Mouse (Mus musculus) midbrain, postnatal 0 days (tissue): Measurements from ENCODE around the gene Slc35d3. TPM values are rescaled to one million over a fixed set of nuclear protein-coding genes. Genes with fewer than 3 reads are reported as not detected.

ENCODE experiments used
- ATAC-seq: fragments of 200-750 bp; cut with Nextera tagmentation; 2 replicates; pipeline ENCODE4 v1.8.0; 2017; ENCODE audit warnings: moderate number of reproducible peaks, mild to moderate bottlenecking, moderate TSS enrichment, moderate library complexity; ENCODE audit not compliant: low FRiP score
- DNase-seq: peaks from one replicate; pipeline ENCODE4 v3.0.0-alpha.2; 2015; ENCODE audit warnings: low spot score
- H3K27ac ChIP-seq: fragments of 300-500 bp; sonication (generic); 2 replicates; pipeline ENCODE4 v1.5.1; 2014; ENCODE audit warnings: low read depth, mild to moderate bottlenecking, low read length, mixed read lengths
- H3K27me3 ChIP-seq: fragments of 300-500 bp; sonication (generic); 2 replicates; pipeline ENCODE4 v1.6.1; 2014; ENCODE audit warnings: low read length, control low read depth, mixed read lengths; ENCODE audit not compliant: insufficient read depth
- H3K36me3 ChIP-seq: fragments of 300-500 bp; sonication (generic); 2 replicates; pipeline ENCODE4 v1.6.1; 2014; ENCODE audit warnings: low read length, control low read depth, mixed read lengths; ENCODE audit not compliant: insufficient read depth
- H3K4me1 ChIP-seq: fragments of 300-500 bp; sonication (generic); 2 replicates; pipeline ENCODE4 v1.6.1; 2014; ENCODE audit warnings: mild to moderate bottlenecking, control low read depth, antibody characterized with exemption, low read length, mixed read lengths; ENCODE audit not compliant: insufficient read depth
- H3K4me2 ChIP-seq: fragments of 300-500 bp; sonication (generic); 2 replicates; pipeline ENCODE4 v1.6.1; 2014; ENCODE audit warnings: low read depth, mild to moderate bottlenecking, low read length, mixed read lengths; ENCODE audit not compliant: poor library complexity, severe bottlenecking
- H3K4me3 ChIP-seq: fragments of 300-500 bp; sonication (generic); 2 replicates; pipeline ENCODE4 v1.5.1; 2014; ENCODE audit warnings: low read depth, mild to moderate bottlenecking, low read length, moderate library complexity
- H3K9ac ChIP-seq: fragments of 300-500 bp; sonication (generic); replicated peaks from 2 replicates; pipeline ENCODE4 v1.6.1; 2014; ENCODE audit warnings: mild to moderate bottlenecking, low read length, moderate library complexity, mixed read lengths; ENCODE audit not compliant: poor library complexity, severe bottlenecking
- H3K9me3 ChIP-seq: fragments of 300-500 bp; sonication (generic); 2 replicates; pipeline ENCODE4 v1.6.1; 2016; ENCODE audit warnings: low read length, control low read depth
- CTCF ChIP-seq: IDR thresholded peaks from 2 replicates; pipeline ENCODE4 v1.5.1; 2016; ENCODE audit warnings: antibody characterized with exemption, mild to moderate bottlenecking
- WGBS: fragments of 180-500 bp; shearing (Covaris S2); extraction: QIAGEN DNeasy Blood & Tissue Kit; methylation state at CpG from one replicate; pipeline ENCODE4 v1.1.7; 2014; 5-methylcytosine and 5-hydroxymethylcytosine counted together
- polyA plus RNA-seq: library from polyadenylated mRNA; unstranded; fragments of >200 nt; fragmentation: Nextera tagmentation; extraction: Ambion mirVana; gene quantifications from 2 replicates; pipeline ENCODE4 v1.2.1, GENCODE M21; 2015
- total RNA-seq: library from RNA; depleted of rRNA; stranded (reverse); fragments of >200 nt; gene quantifications from 2 replicates; pipeline ENCODE4 v1.2.3, GENCODE M21; 2014

Gene Slc35d3
- total and polyA plus RNA-seq, 2 experiments from 2014 or later = 1.4 to 2.0 TPM

DNA sequence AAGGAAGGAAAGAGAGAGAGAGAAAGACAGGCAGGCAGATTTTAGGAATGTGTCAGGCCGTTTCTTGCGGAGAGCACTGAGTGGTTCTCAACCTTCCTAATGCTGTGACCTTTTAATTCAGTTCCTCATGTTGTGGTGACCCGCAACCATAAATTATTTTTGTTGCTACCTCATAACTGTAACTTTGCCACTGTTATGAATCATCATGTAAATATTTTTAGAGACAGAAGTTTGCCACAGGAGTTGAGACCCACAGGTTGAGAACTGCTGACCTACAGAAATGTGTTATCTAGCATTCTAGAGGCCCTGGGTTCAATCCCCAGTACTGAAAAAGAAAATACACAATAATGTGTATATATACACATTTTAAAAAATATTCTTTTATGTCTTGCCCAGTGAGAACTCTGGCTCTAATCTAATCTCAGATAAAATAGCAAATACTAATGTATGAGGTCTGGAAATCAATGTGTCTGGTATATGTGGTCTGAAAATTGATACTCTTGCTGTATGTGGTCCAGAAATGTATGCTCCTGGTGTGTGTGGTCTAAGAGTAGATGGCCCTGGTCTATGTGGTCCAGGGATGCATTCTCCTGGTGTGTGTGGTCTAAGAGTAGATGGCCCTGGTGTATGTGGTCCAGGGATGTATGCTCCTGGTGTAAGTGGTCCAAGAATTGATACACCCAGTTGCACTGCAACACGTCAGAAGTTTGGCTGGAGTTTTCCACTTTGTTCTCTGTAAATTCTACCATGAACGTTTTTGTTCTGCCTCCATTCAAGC, 20.0 kb downstream of the Slc35d3 start:
- no peak for DNase-seq
- Histone ChIP-seq H3K4me1 (no peaks in the 10 kb centered on the region), H3K27ac (no peak overlapping the region), H3K9ac (no peak overlapping the region), H3K9me3 (no peaks in the 10 kb centered on the region), H3K4me2 (no peak overlapping the region), H3K36me3 (no peaks in the 10 kb centered on the region), H3K4me3 (no peak overlapping the region), H3K27me3 (no peaks in the 10 kb centered on the region)
- no peak for ATAC-seq
- TF ChIP-seq CTCF = no peak
- WGBS = 82% methylated on average over 5 of the region's 5 CpGs

- no peak overlapping the region for H3K4me3 ChIP-seq
- DNase-seq (no peak), ATAC-seq (no peak)
- no peaks in the 10 kb centered on the region for H3K4me1 ChIP-seq
- H3K9me3 ChIP-seq = no peaks in the 10 kb centered on the region
- WGBS = 60% methylated on average over 3 of the region's 3 CpGs
- H3K4me2 ChIP-seq = no peak overlapping the region
- no peak for TF ChIP-seq CTCF
- H3K9ac ChIP-seq = no peak overlapping the region
- H3K27ac ChIP-seq = no peak overlapping the region
- no peaks in the 10 kb centered on the region for H3K36me3 ChIP-seq
- H3K27me3 ChIP-seq = no peaks in the 10 kb centered on the region
Measured at GRCm38 (mm10) chr10:19820986-19821385, 30.3 kb downstream of the Slc35d3 start.

GRCm38 (mm10) chr10:19818723-19819355, 32.4 kb downstream of the Slc35d3 start:
- no peak overlapping the region for H3K4me3 ChIP-seq
- no peak overlapping the region for H3K27ac ChIP-seq
- no peaks in the 10 kb centered on the region for H3K9me3 ChIP-seq
- 65% methylated on average over 16 of the region's 16 CpGs for WGBS
- no peaks in the 10 kb centered on the region for H3K27me3 ChIP-seq
- H3K36me3 ChIP-seq = no peaks in the 10 kb centered on the region
- ATAC-seq = no peak
- TF ChIP-seq CTCF = no peak
- no peak overlapping the region for H3K4me2 ChIP-seq
- no peak overlapping the region for H3K9ac ChIP-seq
- DNase-seq = no peak
- no peaks in the 10 kb centered on the region for H3K4me1 ChIP-seq

- no peak for ATAC-seq
- H3K4me2 ChIP-seq = no peak overlapping the region
- H3K9ac ChIP-seq = no peak overlapping the region
- H3K4me1 ChIP-seq = no peaks in the 10 kb centered on the region
- TF ChIP-seq CTCF = no peak
- peak; percentile 35 for DNase-seq
- WGBS = 63% methylated on average over 8 of the region's 8 CpGs
- H3K27me3 ChIP-seq = no peaks in the 10 kb centered on the region
- no peak overlapping the region for H3K27ac ChIP-seq
- no peaks in the 10 kb centered on the region for H3K9me3 ChIP-seq
- H3K36me3 ChIP-seq = no peaks in the 10 kb centered on the region
- H3K4me3 ChIP-seq = no peak overlapping the region
Measured at GRCm38 (mm10) chr10:19815371-19815770, 35.9 kb downstream of the Slc35d3 start.

DNA sequence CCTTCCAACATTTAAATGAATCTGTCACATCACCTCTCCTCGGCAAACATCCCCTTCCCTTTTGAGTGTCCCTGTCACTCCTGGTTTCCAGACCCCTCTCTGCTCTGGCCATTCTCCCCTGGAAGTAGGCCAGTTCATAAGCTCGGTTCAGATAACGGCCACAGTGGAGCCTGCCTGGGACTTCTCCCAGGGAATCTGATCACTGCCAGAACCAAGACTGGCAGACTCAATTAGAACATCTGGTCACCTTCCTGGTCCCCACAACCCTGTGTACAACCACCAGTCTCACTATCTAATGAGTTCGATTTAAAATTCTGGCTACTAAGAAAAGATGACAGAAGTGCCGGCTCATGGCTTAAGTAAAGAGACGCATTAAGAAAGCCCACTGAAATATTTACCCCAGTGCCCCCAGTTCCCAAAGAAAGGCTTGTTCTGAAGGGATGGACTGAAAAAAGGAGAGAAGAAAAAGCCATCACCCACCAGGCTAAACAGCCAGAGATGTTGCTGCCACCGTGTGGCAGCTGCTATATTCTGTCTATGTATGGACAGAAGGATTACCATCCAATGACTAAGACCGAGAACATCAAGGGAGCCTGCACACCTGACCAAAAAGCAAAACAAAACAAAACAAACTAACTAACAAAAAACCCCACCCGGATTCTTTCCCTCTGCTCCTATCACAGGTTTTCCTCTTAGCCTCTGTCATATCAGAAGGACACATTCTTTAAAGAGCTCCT, 39.7 kb downstream of the Slc35d3 start:
- Histone ChIP-seq H3K9me3 (no peaks in the 10 kb centered on the region), H3K27me3 (no peaks in the 10 kb centered on the region), H3K4me3 (no peak overlapping the region), H3K4me1 (no peaks in the 10 kb centered on the region), H3K9ac (no peak overlapping the region), H3K4me2 (no peak overlapping the region), H3K27ac (no peak overlapping the region), H3K36me3 (no peaks in the 10 kb centered on the region)
- peak; percentile 63 for TF ChIP-seq CTCF
- ATAC-seq (no peak), DNase-seq (peak; percentile 62)
- WGBS = 51% methylated on average over 9 of the region's 9 CpGs

DNA sequence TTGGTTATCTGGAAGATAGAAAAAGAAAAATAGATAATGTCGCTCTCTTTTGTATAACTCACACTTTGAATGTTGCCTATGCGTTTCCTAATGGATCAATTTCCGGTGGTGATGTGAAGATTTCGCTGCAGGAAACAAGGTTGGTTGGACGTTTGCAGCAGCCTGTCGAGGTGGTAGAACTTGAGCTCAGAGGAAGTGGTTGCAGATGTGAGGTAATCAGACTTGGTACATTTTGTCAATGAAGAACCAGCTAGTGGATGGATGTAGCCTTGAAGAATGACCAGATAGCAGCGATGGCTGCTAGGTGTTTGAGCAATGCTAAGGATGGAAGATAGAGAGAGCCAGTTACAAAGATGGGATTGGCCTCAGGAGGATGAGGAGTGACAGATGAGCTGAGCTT, 46.5 kb downstream of the Slc35d3 start:
- DNase-seq = no peak
- no peaks in the 10 kb centered on the region for H3K9me3 ChIP-seq
- no peak overlapping the region for H3K27ac ChIP-seq
- H3K4me1 ChIP-seq = no peaks in the 10 kb centered on the region
- no peaks in the 10 kb centered on the region for H3K27me3 ChIP-seq
- ATAC-seq = no peak
- 90% methylated on average over 7 of the region's 7 CpGs for WGBS
- TF ChIP-seq CTCF = no peak
- no peaks in the 10 kb centered on the region for H3K36me3 ChIP-seq
- no peak overlapping the region for H3K4me3 ChIP-seq
- H3K4me2 ChIP-seq = no peak overlapping the region
- H3K9ac ChIP-seq = no peak overlapping the region
